Mouse (Mus musculus): ENCODE data around the gene Ercc2. TPM values are rescaled to one million over a fixed set of nuclear protein-coding genes. Genes with fewer than 3 reads are reported as not detected.

Ercc2 gene
- polyA plus RNA-seq, 1 experiment from 2014 or later: 8.7 TPM

- Histone ChIP-seq H3K36me3 (ENCODE audit: control insufficient read depth, insufficient read depth, low read length) (peaks cover 8% of the 10 kb centered on the region; the same call in 1 of the 2 replicates), H3K27me3 (ENCODE audit: control insufficient read depth, insufficient read depth, low read length) (peaks cover 18% of the 10 kb centered on the region), H3K4me1 (replicated peaks; ENCODE audit: control insufficient read depth, insufficient read depth, low read length) (no peaks in the 10 kb centered on the region), H3K9me3 (ENCODE audit: control insufficient read depth, low read length) (no peaks in the 10 kb centered on the region), H3K4me3 (ENCODE audit: low read depth, low read length) (no peak overlapping the region), H3K27ac (ENCODE audit: low read depth, low read length) (no peak overlapping the region), H3K9ac (ENCODE audit: low read depth, low read length) (no peak overlapping the region), H3K4me2 (replicated peaks; ENCODE audit: low read depth, low read length) (no peak overlapping the region)
- ATAC-seq (ENCODE audit: low FRiP score) (no peak), DNase-seq (ENCODE audit: low spot score) (no peak)
- 62% methylated on average over 4 of the region's 4 CpGs for WGBS
Measured at GRCm38 (mm10) chr7:19424051-19424450, 42.2 kb downstream of the Ercc2 start.

- 67% methylated on average over 6 of the region's 6 CpGs for WGBS
- Histone ChIP-seq H3K27ac (ENCODE audit: low read depth, low read length) (no peak overlapping the region), H3K36me3 (ENCODE audit: control insufficient read depth, insufficient read depth, low read length) (peaks cover 8% of the 10 kb centered on the region; the same call in 1 of the 2 replicates), H3K4me2 (replicated peaks; ENCODE audit: low read depth, low read length) (no peak overlapping the region), H3K27me3 (ENCODE audit: control insufficient read depth, insufficient read depth, low read length) (no peaks in the 10 kb centered on the region), H3K9me3 (ENCODE audit: control insufficient read depth, low read length) (no peaks in the 10 kb centered on the region), H3K4me3 (ENCODE audit: low read depth, low read length) (no peak overlapping the region), H3K4me1 (replicated peaks; ENCODE audit: control insufficient read depth, insufficient read depth, low read length) (no peaks in the 10 kb centered on the region), H3K9ac (ENCODE audit: low read depth, low read length) (no peak overlapping the region)
- DNase-seq (ENCODE audit: low spot score) (no peak), ATAC-seq (ENCODE audit: low FRiP score) (no peak)
Measured at GRCm38 (mm10) chr7:19426349-19426748, 44.5 kb downstream of the Ercc2 start.

- Histone ChIP-seq H3K4me2 (replicated peaks; ENCODE audit: low read depth, low read length) (no peak overlapping the region), H3K9me3 (ENCODE audit: control insufficient read depth, low read length) (no peaks in the 10 kb centered on the region), H3K9ac (ENCODE audit: low read depth, low read length) (no peak overlapping the region), H3K36me3 (ENCODE audit: control insufficient read depth, insufficient read depth, low read length) (peaks cover 11% of the 10 kb centered on the region), H3K27ac (ENCODE audit: low read depth, low read length) (no peak overlapping the region), H3K27me3 (ENCODE audit: control insufficient read depth, insufficient read depth, low read length) (no peaks in the 10 kb centered on the region), H3K4me3 (ENCODE audit: low read depth, low read length) (no peak overlapping the region), H3K4me1 (replicated peaks; ENCODE audit: control insufficient read depth, insufficient read depth, low read length) (no peaks in the 10 kb centered on the region)
- ATAC-seq (ENCODE audit: low FRiP score) (no peak), DNase-seq (ENCODE audit: low spot score) (no peak)
- WGBS: 87% methylated on average over 6 of the region's 6 CpGs
Measured at GRCm38 (mm10) chr7:19426888-19427287, 45.1 kb downstream of the Ercc2 start.

- Histone ChIP-seq H3K36me3 (ENCODE audit: control insufficient read depth, insufficient read depth, low read length) (peaks cover 23% of the 10 kb centered on the region), H3K27me3 (ENCODE audit: control insufficient read depth, insufficient read depth, low read length) (no peaks in the 10 kb centered on the region), H3K4me2 (replicated peaks; ENCODE audit: low read depth, low read length) (no peak overlapping the region), H3K4me1 (replicated peaks; ENCODE audit: control insufficient read depth, insufficient read depth, low read length) (no peaks in the 10 kb centered on the region), H3K9ac (ENCODE audit: low read depth, low read length) (no peak overlapping the region), H3K9me3 (ENCODE audit: control insufficient read depth, low read length) (no peaks in the 10 kb centered on the region), H3K27ac (ENCODE audit: low read depth, low read length) (no peak overlapping the region; the same call in 1 of the 2 replicates), H3K4me3 (ENCODE audit: low read depth, low read length) (no peak overlapping the region)
- WGBS: 65% methylated on average over 15 of the region's 15 CpGs
- DNase-seq (ENCODE audit: low spot score) (no peak), ATAC-seq (ENCODE audit: low FRiP score) (no peak)
Measured at GRCm38 (mm10) chr7:19427999-19428650, 46.3 kb downstream of the Ercc2 start.

GRCm38 (mm10) chr7:19429726-19430125, 47.9 kb downstream of the Ercc2 start:
- Histone ChIP-seq H3K9me3 (ENCODE audit: control insufficient read depth, low read length) (no peaks in the 10 kb centered on the region), H3K4me2 (replicated peaks; ENCODE audit: low read depth, low read length) (no peak overlapping the region), H3K27me3 (ENCODE audit: control insufficient read depth, insufficient read depth, low read length) (no peaks in the 10 kb centered on the region), H3K4me1 (replicated peaks; ENCODE audit: control insufficient read depth, insufficient read depth, low read length) (no peaks in the 10 kb centered on the region), H3K27ac (ENCODE audit: low read depth, low read length) (no peak overlapping the region), H3K4me3 (ENCODE audit: low read depth, low read length) (no peak overlapping the region), H3K36me3 (ENCODE audit: control insufficient read depth, insufficient read depth, low read length) (peaks cover 34% of the 10 kb centered on the region), H3K9ac (ENCODE audit: low read depth, low read length) (no peak overlapping the region)
- no peak for DNase-seq (ENCODE audit: low spot score)
- ATAC-seq (ENCODE audit: low FRiP score): no peak
- WGBS: 70% methylated on average over 8 of the region's 8 CpGs

GRCm38 (mm10) chr7:19430402-19430801, 48.6 kb downstream of the Ercc2 start:
- WGBS: 96% methylated on average over 6 of the region's 6 CpGs
- DNase-seq (ENCODE audit: low spot score): no peak

GRCm38 (mm10) chr7:19432475-19432874, 50.7 kb downstream of the Ercc2 start:
- DNase-seq (ENCODE audit: low spot score) (no peak), ATAC-seq (ENCODE audit: low FRiP score) (no peak)
- WGBS: 98% methylated on average over 2 of the region's 2 CpGs
- H3K9me3 ChIP-seq (ENCODE audit: control insufficient read depth, low read length): no peaks in the 10 kb centered on the region
- no peaks in the 10 kb centered on the region for H3K4me1 ChIP-seq (replicated peaks; ENCODE audit: control insufficient read depth, insufficient read depth, low read length)
- no peaks in the 10 kb centered on the region for H3K27me3 ChIP-seq (ENCODE audit: control insufficient read depth, insufficient read depth, low read length)
- peaks cover 47% of the 10 kb centered on the region for H3K36me3 ChIP-seq (ENCODE audit: control insufficient read depth, insufficient read depth, low read length)
- no peak overlapping the region for H3K27ac ChIP-seq (ENCODE audit: low read depth, low read length)
- no peak overlapping the region for H3K4me2 ChIP-seq (replicated peaks; ENCODE audit: low read depth, low read length)
- no peak overlapping the region for H3K9ac ChIP-seq (ENCODE audit: low read depth, low read length)
- no peak overlapping the region for H3K4me3 ChIP-seq (ENCODE audit: low read depth, low read length)

More at GRCm38 (mm10) chr7:19430402-19430801, 48.6 kb downstream of the Ercc2 start:
- Histone ChIP-seq H3K9ac (ENCODE audit: low read depth, low read length) (no peak overlapping the region), H3K4me1 (replicated peaks; ENCODE audit: control insufficient read depth, insufficient read depth, low read length) (no peaks in the 10 kb centered on the region), H3K9me3 (ENCODE audit: control insufficient read depth, low read length) (no peaks in the 10 kb centered on the region), H3K27ac (ENCODE audit: low read depth, low read length) (no peak overlapping the region), H3K36me3 (ENCODE audit: control insufficient read depth, insufficient read depth, low read length) (peaks cover 36% of the 10 kb centered on the region), H3K4me2 (replicated peaks; ENCODE audit: low read depth, low read length) (no peak overlapping the region), H3K4me3 (ENCODE audit: low read depth, low read length) (no peak overlapping the region), H3K27me3 (ENCODE audit: control insufficient read depth, insufficient read depth, low read length) (no peaks in the 10 kb centered on the region)
- no peak for ATAC-seq (ENCODE audit: low FRiP score)

GRCm38 (mm10) chr7:19436276-19436675, 54.5 kb downstream of the Ercc2 start:
- Histone ChIP-seq H3K4me1 (replicated peaks; ENCODE audit: control insufficient read depth, insufficient read depth, low read length) (no peaks in the 10 kb centered on the region), H3K27me3 (ENCODE audit: control insufficient read depth, insufficient read depth, low read length) (no peaks in the 10 kb centered on the region), H3K9me3 (ENCODE audit: control insufficient read depth, low read length) (no peaks in the 10 kb centered on the region), H3K36me3 (ENCODE audit: control insufficient read depth, insufficient read depth, low read length) (peaks cover 45% of the 10 kb centered on the region), H3K27ac (ENCODE audit: low read depth, low read length) (no peak overlapping the region), H3K9ac (ENCODE audit: low read depth, low read length) (no peak overlapping the region), H3K4me2 (replicated peaks; ENCODE audit: low read depth, low read length) (no peak overlapping the region), H3K4me3 (ENCODE audit: low read depth, low read length) (no peak overlapping the region)
- DNase-seq (ENCODE audit: low spot score): no peak
- 93% methylated on average over 2 of the region's 2 CpGs for WGBS
- no peak for ATAC-seq (ENCODE audit: low FRiP score)

GRCm38 (mm10) chr7:19437048-19437447, 55.2 kb downstream of the Ercc2 start:
- no peaks in the 10 kb centered on the region for H3K9me3 ChIP-seq (ENCODE audit: control insufficient read depth, low read length)
- H3K4me3 ChIP-seq (ENCODE audit: low read depth, low read length): no peak overlapping the region
- no peak overlapping the region for H3K4me2 ChIP-seq (replicated peaks; ENCODE audit: low read depth, low read length)
- peaks cover 43% of the 10 kb centered on the region for H3K36me3 ChIP-seq (ENCODE audit: control insufficient read depth, insufficient read depth, low read length)
- H3K27ac ChIP-seq (ENCODE audit: low read depth, low read length): no peak overlapping the region
- DNase-seq (ENCODE audit: low spot score) (no peak), ATAC-seq (ENCODE audit: low FRiP score) (no peak)
- WGBS: 92% methylated on average over 9 of the region's 9 CpGs
- no peaks in the 10 kb centered on the region for H3K27me3 ChIP-seq (ENCODE audit: control insufficient read depth, insufficient read depth, low read length)
- H3K4me1 ChIP-seq (replicated peaks; ENCODE audit: control insufficient read depth, insufficient read depth, low read length): no peaks in the 10 kb centered on the region
- H3K9ac ChIP-seq (ENCODE audit: low read depth, low read length): no peak overlapping the region
